Mouse (Mus musculus) layer of hippocampus, adult 11-12 months (tissue): ENCODE data around the gene Tbc1d16.
A peak's percentile ranks its signal among the peaks of the same experiment; 100 is the strongest.
"Not testable (repeated sequence)": the region's sequence is repeated elsewhere in the genome, so short reads cannot be mapped to it uniquely, and the experiment has no call there.

Experiments used
- DNase-seq: peaks from one replicate; pipeline ENCODE4 v3.0.0; 2022; ENCODE audit warnings: low spot score

The Tbc1d16 gene

DNA sequence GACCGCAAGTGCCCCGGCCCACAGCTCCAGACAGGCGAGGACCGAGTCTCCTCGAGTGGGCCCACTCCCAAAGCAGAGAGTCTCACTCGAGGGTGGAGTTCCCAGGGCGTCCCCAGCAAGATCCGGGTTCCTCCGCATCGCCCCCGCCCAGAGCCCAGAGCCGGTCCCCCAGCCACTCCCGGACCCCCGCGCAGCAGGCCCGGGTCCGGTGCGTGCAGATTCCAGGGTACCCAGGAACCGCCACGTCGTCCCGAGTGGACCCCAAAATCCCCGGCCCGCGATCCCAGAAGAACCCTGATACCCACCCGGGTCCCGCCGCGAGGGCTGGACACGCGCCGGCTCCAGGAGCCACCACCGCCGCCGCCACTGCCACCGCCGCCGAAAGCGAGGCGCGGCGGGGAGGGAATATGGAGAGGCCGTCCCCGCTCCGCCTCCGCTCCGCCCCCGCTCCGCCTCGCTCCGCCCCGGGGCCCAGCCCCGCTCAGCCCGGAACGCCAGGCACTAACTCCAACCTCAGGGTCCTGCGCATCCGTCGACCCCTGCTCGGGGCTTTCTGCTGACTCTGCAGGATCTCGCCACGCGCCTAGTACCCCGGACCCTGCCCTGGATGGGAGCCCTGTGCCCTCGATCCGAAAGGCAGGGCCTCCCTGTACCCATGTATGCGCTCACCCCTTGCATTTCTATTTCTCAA lies at the start of gene Tbc1d16, which contains the start of gene Ccdc40:
TSS of gene Tbc1d16 (minus strand) at position 409 of the 691 bp plus-strand sequence.
TSS of gene Ccdc40 (plus strand) at position 482 of the 691 bp plus-strand sequence.
- peak; percentile 56 for DNase-seq

DNA sequence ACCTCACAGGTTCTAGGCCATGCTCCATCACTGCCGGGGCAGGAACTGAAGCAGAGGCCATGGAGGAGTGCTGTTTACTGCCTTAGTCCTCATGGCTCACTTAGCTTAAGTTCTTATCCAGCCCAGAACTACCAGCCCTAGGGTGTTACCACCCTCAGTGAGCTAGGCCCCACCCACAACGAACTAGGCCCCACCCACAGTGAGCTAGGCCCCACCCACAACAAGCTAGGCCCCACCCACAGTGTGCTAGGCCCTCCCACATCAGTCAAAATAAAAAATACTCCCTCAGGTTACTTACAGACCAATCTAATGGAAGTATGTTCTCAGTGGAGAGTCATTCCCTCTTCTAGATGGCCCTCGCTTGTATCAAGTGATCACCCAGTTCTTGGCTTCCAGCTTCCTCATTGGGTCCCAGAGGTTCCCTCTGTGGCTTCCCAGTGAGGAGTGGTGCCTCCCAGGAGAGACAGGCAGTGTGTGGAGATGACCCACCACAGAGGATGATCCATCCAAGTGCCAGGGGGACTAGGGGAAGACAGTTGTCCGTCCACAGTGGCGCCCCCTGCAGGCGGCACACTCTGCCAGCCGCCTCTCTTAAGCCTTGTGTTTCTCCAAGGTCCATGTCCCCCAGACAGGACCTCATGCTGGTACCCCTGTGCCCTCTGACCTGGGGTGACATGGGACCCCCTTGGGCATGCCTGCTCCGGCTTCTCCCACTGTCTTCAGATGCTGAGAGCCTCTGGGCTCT lies 45.1 kb upstream of the Tbc1d16 start:
- DNase-seq, result no peak

DNA sequence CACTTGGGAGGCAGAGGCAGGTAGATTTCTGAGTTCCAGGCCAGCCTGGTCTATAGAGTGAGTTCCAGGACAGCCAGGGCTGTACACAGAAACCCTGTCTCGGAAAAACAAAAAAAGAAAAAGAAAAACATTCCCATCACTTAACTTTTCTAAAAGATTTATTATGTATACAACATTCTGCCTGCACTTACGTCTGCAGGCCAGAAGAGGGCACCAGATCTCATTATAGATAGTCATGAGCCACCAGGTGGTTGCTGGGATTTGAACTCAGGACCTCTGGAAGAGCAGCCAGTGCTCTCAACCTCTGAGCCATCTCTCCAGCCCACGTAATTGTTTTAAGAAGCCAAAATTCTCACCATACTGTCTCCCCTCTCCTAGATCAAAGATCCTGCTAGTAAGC lies 44.2 kb upstream of the Tbc1d16 start:
- not testable (repeated sequence) for DNase-seq

DNA sequence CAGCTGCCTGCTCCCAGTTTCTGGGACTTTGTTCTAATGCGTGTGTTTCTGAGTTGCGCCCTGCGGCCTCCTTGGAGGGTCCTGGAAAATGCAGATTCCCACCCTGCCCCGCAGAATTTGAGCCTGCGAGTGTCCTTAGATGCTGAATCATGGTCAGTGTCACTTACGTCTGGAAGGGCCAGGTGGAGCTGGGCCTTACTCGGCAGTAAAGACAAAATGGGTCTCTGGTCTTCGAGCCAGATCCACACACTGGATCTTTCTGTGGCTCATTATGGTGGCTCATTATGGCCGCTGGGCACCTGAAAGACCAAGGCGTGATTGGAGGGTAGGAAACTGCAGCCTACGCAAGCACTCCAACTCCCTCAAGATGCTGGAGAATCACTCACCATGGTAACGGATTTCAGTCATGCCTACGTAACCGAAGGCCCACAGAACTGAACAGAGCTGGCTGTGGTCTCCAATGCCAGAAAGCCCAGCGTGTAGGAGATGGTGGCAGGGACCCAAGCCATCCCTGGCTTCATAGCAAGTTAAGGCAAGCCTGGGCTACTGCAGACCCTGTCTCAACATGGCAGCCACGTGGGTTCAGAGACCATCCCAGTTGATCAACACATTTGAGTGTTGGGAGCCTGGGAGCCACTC lies 40.4 kb upstream of the Tbc1d16 start:
- DNase-seq, result peak; percentile 63

DNA sequence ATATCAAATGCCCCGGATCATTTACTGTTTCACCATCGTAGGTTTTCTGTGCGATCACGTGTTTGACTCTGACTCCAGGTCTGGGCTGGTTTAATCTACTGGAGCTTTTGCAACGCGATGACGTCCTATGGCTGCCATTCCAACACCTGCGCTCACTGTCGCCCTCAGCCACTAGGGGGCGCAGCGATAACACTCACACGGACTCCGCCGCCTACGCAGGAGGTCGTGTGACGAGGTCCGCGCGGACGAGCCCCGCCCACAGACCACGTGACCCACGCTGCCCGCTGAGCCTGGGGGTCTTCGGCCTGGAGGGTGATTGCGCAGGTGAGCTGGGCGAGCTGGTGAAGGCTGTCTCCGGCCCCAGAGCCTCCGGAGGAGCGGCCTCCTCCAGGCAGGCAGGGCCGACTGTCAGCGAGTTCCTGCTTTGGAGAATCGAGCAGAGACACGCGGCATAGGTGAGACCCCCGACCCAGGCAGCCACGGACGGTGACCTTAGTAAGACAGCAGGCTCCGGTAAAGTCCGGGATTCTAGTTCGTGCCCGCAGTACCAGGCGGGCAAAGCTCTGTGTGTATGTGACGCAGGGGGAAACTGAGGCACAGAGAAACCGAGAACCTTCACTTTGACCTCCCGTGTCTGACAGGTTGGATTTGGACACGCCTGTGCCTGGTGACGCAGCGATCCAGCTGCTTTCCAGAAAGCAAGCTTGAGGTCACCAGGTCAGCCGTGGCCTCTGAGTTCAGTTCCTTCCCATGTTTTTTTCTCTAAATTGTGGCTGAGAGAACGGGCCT lies 39.7 kb upstream of the Tbc1d16 start, which contains the start of gene Gaa:
TSS of gene Gaa (plus strand) at position 120 of the 789 bp plus-strand sequence.
- DNase-seq, result peak; percentile 99

DNA sequence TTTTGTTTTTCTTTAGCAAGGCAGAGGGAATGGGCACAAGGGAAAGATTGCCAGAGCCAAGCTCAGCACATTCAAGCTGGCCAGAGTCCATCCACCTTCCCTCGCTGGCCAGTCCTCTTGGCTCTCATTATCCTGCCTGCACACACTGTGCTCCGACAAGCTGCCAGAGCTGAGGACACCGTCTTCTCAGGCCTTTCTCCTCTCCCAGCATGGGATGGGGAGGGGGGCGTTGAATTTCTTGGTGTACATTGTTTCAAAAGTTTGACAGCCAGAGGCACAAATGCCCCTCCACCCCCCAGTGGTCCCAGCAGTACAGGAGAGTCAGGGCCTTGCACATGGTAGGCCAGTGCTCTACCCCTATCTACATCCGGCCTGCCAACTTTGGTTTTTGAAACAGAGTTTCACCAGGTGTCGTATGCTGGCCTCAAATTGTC lies 39.0 kb upstream of the Tbc1d16 start:
- peak; percentile 35 for DNase-seq

DNA sequence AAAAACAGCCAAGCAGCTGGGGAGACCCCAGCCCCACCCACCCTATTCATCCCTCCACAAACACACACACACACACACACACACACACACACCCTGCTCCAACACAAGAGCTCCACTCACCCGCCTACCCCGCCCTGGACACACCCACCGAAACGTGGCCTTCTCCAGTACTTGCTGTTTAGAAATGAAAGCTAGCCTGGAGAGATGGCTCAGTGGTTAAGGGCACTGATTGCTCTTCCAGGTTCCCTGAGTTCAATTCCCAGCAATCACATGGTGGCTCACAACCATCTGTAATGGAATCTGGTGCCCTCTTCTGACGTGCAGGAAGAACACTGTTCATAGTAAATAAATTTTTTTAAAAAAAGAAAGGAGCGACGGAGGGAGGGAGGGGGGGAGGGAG lies 37.5 kb upstream of the Tbc1d16 start:
- DNase-seq, result no peak

DNA sequence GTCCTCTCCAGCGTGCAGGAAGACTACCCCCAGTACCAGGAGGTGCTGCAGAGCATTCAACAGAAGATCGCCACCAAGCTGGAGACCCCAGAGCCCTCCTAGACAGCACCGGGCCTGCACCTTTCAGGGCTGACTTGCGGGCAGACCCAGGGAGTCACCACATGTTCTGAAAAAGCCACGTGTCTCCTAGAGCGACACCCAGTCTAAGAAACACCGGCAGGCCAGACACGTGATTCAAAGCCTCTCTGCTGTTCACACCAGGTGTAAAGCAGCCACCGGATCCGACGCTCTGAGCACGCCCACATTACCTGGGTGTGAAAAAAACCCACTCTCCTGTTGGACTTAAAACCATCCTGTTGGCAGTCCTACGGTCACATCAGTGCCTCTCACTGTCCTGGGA lies 36.1 kb upstream of the Tbc1d16 start:
- no peak for DNase-seq

DNA sequence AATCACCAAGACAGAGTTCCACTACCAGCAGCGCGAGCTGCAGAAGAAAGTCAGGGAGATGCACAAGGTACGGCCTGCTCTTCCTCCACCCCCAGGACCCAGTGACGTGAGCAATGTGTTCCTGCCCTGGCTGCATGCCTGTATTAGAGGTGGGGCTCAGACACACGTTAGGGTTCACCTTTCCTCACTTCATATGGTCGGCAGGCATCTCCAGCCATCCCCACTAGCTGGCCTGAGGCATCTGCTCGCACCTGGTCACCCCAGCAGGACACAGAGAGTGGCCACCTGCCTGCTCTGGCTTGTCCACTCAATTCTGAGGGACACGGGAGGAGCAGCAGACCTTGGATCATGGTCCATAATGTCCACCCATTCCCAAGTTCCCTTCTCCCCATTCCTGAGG lies 31.7 kb upstream of the Tbc1d16 start:
- DNase-seq, result no peak

DNA sequence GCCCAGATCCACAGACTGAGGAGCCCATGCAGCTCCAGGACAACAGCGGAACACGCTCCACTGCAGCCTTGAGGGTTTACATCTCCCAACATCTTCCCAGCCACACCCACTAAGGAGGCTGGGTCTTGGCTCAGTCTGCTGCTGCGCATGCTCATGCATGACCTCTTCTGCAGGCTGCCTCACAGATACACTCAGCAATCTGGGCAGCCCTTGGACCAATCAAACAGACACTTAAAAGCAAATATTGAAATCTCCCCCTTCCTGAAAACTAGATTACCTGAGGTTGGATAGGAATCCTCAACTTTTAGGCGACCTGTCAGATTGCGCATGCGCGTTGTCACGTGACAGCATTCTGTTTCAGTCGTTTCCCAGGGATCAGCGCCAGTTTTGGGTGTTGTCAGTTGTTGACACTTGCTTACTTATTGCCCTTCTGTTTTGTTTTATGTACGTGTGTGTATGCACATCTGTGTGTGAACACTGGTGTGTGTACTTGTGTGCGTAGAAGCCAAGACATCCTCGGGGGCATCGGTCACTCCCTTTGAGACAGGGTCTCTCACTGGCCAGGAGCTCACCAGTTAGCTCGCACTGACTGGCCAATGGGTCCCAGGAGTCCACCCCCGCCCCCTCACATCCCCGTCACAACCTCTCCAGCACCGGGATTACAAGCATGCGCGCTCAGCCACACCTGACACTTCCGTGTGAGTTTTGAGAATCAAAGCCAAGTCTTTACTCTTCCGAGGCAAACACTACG lies 30.4 kb upstream of the Tbc1d16 start:
- DNase-seq, result peak; percentile 73

DNA sequence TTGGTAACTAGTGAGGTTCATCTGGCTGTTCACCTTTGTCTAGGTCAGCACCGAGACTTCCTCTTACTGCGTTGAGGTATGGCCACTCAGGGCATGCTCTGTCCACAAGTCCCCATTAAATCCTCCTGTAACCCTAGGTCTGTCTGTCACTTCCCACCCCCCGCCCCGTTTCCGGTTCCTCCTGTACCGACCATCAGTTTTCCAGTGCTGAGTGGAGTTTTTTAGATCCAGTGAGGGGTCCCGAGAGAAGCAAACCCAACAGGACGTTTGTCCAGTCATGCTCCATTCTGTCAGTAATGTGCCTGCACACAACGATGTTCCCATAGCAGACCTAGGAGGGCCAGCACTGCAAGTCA lies 29.9 kb upstream of the Tbc1d16 start:
- no peak for DNase-seq

DNA sequence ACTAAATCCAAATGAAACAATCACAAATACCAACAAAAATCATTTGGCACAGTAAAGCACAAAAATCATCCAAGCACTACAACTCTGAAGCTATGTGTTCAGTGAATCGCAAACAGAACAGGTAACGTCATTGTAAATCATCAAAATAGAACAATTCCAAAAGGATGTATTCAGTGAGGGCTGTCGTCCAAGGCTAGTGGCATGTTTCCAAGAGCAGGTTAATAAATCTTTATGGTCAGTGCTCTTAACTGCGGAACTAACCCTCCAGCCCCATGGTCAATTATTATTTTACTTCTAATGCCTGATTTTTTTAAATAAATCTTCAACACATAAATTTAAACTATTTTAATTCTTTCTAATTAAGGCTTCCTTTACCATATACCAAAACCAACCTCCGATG lies 28.3 kb upstream of the Tbc1d16 start:
- DNase-seq, result not testable (repeated sequence)

DNA sequence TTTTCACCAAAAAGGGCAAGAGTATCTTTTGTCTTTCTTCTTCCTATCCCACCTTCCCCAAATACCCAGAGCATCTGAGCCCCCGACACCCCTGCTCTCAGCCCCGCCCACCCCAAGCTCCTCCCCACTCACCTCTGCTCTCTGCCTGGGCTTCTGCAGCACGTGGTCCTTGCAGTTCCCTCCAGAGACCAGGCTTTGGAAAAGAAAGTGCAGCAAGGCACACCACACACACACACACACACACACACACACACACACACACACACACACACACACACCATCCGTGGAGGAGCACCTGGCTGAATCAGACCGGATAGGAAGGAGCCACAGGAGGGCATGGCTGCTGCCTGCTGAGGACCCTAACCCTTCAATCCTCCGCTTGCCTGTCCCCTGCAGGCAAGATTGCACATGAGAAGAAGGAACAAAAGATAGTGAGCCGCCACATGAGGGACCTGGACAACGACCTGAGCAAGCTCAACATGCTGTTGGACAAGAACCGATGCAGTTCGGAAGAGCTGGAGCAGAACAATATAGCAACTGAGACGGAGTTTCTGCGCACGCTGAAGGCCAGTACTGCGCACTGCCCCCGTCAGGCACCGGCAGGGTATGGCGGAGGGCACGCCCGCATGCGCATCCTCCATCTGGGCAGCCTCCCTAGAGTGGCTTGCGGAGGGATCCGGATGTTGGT lies 24.7 kb upstream of the Tbc1d16 start:
- no peak for DNase-seq

DNA sequence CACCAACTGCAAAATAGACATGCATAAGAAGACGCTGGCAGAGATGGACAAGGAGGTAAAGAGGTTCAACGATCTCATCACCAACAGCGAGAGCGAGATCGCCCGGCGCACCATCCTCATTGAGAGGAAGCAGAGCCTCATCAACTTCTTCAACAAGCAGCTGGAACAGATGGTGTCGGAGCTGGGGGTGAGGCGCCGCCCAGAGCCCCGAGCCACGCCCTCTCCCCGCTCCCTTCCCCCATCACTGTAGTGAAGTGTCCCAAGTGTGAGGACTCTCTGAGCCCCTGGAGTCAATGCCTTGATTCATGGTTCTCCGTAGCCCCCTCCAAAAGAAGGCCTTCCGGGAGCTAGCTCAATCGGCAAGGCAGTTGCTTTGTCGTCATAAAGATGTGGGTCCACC lies 22.7 kb upstream of the Tbc1d16 start:
- no peak for DNase-seq

DNA sequence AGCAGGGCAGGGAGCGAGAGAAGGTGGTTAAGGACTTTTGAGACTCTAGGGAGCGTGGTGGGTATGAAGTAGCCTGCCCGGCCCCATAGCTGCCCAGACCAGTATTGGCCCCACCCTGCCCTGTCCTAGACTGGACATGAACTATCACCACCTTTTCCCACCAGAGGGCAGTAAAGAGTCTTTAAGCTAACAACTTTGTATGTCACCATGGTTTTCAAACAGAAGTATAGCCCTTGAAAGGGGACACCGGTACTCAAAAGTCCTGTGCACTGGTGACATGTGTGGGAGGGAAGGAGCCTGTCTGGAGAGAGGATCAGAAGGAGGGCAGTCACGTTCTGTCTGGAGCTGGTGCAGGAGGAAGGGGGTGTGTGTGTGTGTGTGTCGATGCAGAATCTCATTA lies 20.7 kb upstream of the Tbc1d16 start:
- DNase-seq, result peak; percentile 72

DNA sequence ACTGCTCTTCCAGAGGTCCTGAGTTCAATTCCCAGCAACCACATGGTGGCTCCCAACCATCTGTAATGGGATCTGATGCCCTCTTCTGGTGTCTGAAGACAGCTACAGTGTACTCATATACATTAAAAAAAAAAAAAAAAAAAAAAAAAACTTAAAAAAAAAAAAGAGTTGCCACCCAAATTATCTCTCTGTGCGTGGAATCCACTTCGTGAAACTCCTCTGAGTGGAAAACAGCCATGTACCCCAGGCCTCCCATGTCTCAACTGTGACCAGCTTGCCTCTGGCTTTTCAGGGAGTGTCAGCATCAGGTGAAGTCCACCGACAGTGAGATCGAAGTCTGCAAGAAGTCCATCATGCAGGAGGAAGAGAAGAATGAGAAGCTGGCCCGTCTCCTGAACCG lies 17.2 kb upstream of the Tbc1d16 start:
- not testable (repeated sequence) for DNase-seq

DNA sequence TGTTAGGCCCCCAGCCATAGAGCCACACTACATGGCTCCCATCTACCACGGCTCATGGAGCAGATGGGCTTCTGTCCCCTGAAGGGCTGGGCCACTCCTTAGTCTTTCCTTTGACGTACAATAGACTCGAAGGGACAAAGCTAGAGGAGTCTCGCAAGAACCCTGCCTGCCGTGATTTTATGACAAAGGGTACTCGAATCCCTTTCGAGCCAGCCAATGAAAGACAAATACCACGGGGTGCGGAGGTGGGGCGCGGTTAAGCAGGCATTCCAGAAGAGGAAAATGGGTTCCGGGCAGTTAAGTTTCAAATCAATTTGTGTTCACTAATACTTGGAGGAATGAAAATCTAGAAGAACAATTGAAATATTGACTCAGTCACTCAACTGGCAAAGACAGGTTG lies 11.2 kb upstream of the Tbc1d16 start:
- no peak for DNase-seq

DNA sequence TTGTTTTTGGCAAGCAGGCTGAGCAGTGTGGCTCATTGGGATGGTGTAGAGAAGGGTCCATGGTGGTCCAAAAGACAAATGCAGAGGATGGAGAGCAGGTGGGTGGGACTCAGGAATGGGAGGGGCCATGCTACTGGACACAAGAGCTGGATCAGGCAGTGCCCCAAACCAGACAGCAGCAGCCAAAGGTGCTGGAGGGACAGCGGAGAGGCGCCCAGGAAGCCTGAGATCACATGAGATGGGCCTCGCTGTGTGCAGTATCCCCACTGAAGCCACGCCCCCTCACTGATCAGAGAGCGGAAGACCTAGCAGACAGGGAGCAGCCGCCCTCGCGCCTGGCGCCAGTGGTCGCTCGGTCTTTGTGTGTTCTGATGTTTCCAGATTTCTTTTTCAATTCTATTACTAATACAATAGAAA lies 10.0 kb upstream of the Tbc1d16 start:
- no peak for DNase-seq

DNA sequence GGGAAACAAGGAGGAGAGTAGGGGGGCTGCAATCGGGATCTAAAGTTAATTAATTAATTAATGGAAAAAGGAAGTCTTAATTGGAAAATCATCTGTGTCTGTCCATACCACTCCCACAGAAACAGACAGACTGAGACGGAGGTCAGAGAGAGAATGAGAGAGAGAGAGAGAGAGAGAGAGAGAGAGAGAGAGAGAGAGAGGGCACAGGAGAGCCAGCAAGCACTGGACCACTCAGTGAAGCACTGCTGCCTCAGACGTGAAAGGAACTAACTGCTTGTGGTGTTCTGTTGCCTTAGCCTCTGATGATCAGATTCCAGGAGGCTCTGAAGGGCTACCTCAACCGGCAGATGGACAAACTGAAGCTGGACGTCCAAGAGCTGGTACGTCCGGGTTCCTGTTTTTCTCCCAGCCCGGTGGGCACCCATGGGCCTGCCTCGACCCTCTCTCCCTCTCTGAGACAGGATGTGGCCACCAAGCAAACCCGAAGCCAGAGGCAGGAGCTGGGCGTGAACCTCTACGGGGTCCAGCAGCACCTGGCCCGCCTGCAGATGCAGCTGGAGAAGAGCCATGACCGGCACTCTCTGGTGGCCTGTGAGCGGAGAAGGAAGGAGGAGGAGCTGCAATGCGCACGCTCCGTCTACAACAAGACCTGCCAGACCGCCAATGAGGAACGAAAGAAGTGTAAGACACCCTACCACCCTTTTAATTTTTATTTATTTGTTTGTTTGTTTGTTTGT lies 9.4 kb upstream of the Tbc1d16 start:
- DNase-seq, result no peak

DNA sequence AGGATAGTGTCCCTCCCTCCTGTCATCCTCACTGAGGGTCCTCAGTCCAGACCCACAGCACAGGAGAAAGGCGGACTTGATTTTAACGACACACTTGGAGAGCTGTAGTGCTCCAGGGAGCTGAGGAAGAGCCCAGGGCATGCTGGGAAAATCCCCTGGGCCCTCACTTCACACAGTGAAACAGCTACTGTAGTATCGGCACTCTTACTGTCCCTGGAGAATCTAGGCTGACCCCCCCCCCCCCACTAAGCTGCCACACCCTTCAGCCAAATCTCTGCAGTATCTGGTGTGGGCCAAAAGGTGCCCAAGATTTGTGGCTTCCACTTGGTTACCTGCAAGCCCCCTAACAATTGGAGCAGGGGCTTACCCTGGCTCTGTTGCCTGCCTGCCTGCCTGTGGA lies 8.7 kb upstream of the Tbc1d16 start:
- no peak for DNase-seq
